Mouse (Mus musculus) natural killer cell, adult 2 months (primary cell): Measurements from ENCODE around the gene Ank2.

Experiments
- DNase-seq, 2 experiments: peaks; one replicate each; pipeline ENCODE4 v3.0.0; 2022; ENCODE audit warnings: low spot score in 2 of 2

The Ank2 gene

GRCm38 (mm10) chr3:126886644-126887043 lies 612.5 kb downstream of the Ank2 start:
- DNase-seq: no peak

- DNase-seq: no peak
These were observed 613.1 kb downstream of the Ank2 start for GRCm38 (mm10) chr3:126886090-126886489.

DNA sequence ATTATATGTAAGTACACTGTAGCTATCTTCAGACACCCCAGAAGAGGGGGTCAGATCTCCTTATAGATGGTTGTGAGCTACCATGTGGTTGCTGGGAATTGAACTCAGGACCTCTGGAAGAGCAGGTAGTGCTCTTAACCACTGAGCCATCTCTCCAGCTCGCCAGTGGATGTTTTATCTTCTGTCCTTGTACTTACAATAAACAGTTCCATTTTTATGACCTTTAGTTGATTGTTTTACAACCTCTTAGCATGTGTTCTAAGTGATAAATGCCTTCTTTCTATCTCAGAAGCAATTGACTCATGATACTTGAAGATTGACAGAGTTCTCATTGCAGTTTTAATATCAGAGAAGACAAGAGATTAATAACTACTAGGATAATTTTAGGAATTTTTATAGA lies 620.9 kb downstream of the Ank2 start:
- DNase-seq: no peak
